Mouse (Mus musculus): ENCODE measurements around the gene Rad23b.
"Not testable (repeated sequence)": the region's sequence is repeated elsewhere in the genome, so short reads cannot be mapped to it uniquely, and the experiment has no call there.

Gene Rad23b

GRCm38 (mm10) chr4:55354038-55354437, 4.2 kb downstream of the Rad23b start:
- in situ Hi-C loops (cut with MboI, MseI) = loop anchor here (10.0 kb wide), 1 partner anchor 1711 kb away; no protein-coding TSS in a partner anchor

- in situ Hi-C loops (cut with MboI, MseI) = loop anchor here (10.0 kb wide), 1 partner anchor 1709 kb away; no protein-coding TSS in a partner anchor
Observed at GRCm38 (mm10) chr4:55355845-55356244, 6.0 kb downstream of the Rad23b start.

GRCm38 (mm10) chr4:55356726-55357125, 6.9 kb downstream of the Rad23b start:
- in situ Hi-C loops (cut with MboI, MseI) = loop anchor here (10.0 kb wide), 1 partner anchor 1708 kb away; no protein-coding TSS in a partner anchor

GRCm38 (mm10) chr4:55363866-55364265, 14.0 kb downstream of the Rad23b start:
- in situ Hi-C loops (cut with MboI, MseI) = no loop called here

GRCm38 (mm10) chr4:55364374-55364773, 14.5 kb downstream of the Rad23b start:
- in situ Hi-C loops (cut with MboI, MseI) = no loop called here

- in situ Hi-C loops (cut with MboI, MseI) = no loop called here
Observed at GRCm38 (mm10) chr4:55366014-55366413, 16.2 kb downstream of the Rad23b start.

- in situ Hi-C loops (cut with MboI, MseI) = loop anchor here (10.0 kb wide), 1 partner anchor 1415 kb away; no protein-coding TSS in a partner anchor
Observed at GRCm38 (mm10) chr4:55370127-55370526, 20.3 kb downstream of the Rad23b start.

GRCm38 (mm10) chr4:55371355-55371754, 21.5 kb downstream of the Rad23b start:
- in situ Hi-C loops (cut with MboI, MseI) = loop anchor here (10.0 kb wide), 1 partner anchor 1413 kb away; no protein-coding TSS in a partner anchor

GRCm38 (mm10) chr4:55382350-55382749, 32.5 kb downstream of the Rad23b start:
- in situ Hi-C loops (cut with MboI, MseI) = no loop called here

- in situ Hi-C loops (cut with MboI, MseI) = no loop called here
Observed at GRCm38 (mm10) chr4:55386768-55387167, 36.9 kb downstream of the Rad23b start.

GRCm38 (mm10) chr4:55391480-55391879, 41.6 kb downstream of the Rad23b start:
- in situ Hi-C loops (cut with MboI, MseI) = no loop called here

GRCm38 (mm10) chr4:55392445-55392844, 42.6 kb downstream of the Rad23b start:
- in situ Hi-C loops (cut with MboI, MseI) = no loop called here

- in situ Hi-C loops (cut with MboI, MseI) = no loop called here
Observed at GRCm38 (mm10) chr4:55397911-55398762, 48.3 kb downstream of the Rad23b start.

- in situ Hi-C loops (cut with MboI, MseI) = no loop called here
Observed at GRCm38 (mm10) chr4:55398901-55399300, 49.1 kb downstream of the Rad23b start.

- in situ Hi-C loops (cut with MboI, MseI) = no loop called here
Observed at GRCm38 (mm10) chr4:55405329-55405728, 55.5 kb downstream of the Rad23b start.

- in situ Hi-C loops (cut with MboI, MseI) = no loop called here
Observed at GRCm38 (mm10) chr4:55406558-55406957, 56.7 kb downstream of the Rad23b start.

- in situ Hi-C loops (cut with MboI, MseI) = no loop called here
Observed at GRCm38 (mm10) chr4:55408081-55408480, 58.2 kb downstream of the Rad23b start.

GRCm38 (mm10) chr4:55409025-55409424, 59.2 kb downstream of the Rad23b start:
- in situ Hi-C loops (cut with MboI, MseI) = no loop called here

- in situ Hi-C loops (cut with MboI, MseI) = not testable (repeated sequence)
Observed at GRCm38 (mm10) chr4:55409578-55410224, 59.9 kb downstream of the Rad23b start.

GRCm38 (mm10) chr4:55415864-55416263, 66.0 kb downstream of the Rad23b start:
- in situ Hi-C loops (cut with MboI, MseI) = no loop called here

- in situ Hi-C loops (cut with MboI, MseI) = no loop called here
Observed at GRCm38 (mm10) chr4:55426250-55426649, 76.4 kb downstream of the Rad23b start.

Data from T-helper 1 cell (primary cell).